Mouse (Mus musculus) retina, embryonic 14.5 days (tissue): ENCODE measurements at regions not wholly inside any gene's neighbourhood (a gene's known extent, or its start where the extent isn't known, plus 50 kb on each side); places are given as distances from the start of the nearest gene placed in this dataset.
A peak's percentile ranks its signal among the peaks of the same experiment; 100 is the strongest.

Experiments used
- DNase-seq: peaks from one replicate; pipeline ENCODE4 v3.0.0-alpha.2; 2015; ENCODE audit warnings: low spot score

- DNase-seq: peak; percentile 39
Measured at GRCm38 (mm10) chr6:52368734-52369412, 55.6 kb downstream of the Evx1 start.

DNA sequence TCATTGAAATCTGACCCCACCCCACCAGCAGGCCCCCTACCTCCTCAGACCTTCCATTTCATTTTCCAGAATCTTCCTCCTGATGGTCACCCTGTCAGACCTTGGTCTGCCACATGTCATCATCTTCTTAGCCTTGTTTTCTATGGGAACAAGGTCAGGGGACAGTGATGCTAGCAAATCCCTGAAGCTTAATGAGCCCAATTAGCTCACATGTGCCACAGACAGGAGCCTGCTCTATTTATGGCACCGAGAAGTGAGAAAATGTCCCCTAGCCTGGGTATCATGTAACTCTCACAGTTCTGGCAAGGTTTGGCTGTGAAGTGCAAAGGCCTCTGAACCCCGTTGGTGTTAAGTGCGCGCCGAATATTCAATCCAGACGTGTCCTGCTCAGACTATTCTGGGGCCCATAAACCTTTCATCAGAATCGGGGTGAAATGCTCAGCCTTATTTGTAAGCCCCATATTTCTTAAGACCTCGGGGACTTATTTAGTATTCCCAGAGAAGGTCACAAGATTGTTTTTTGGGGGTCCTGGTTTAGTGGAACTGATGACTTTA is 57.6 kb downstream of the Evx1 start:
- DNase-seq: peak; percentile 23

GRCm38 (mm10) chr6:52379146-52379545 is 65.8 kb downstream of the Evx1 start:
- DNase-seq: no peak

- no peak for DNase-seq
Measured at GRCm38 (mm10) chr6:52379588-52379987, 66.3 kb downstream of the Evx1 start.

DNA sequence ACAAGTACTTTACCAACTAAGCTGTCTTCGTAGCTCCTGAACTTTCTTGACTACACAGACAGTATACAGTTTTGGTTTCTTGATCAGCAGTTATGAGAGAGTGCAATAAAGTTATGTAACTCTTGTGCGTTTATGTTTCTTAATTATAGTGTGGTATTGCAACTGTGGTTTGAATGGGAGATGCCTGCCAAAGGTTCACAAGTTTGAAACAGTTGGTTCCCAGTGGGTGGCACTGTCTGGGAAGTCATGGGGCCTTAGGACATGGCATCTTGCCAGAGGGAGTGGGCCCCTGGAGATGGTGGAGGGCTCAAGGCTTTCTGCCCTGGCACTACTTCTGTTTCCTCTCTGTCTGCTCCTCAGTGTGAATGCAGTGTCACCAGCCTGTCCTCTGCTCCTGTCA is 71.7 kb downstream of the Evx1 start:
- DNase-seq: no peak

GRCm38 (mm10) chr6:52401404-52401803 is 88.1 kb downstream of the Evx1 start:
- no peak for DNase-seq

GRCm38 (mm10) chr6:52409991-52410390 is 96.7 kb downstream of the Evx1 start:
- no peak for DNase-seq

DNA sequence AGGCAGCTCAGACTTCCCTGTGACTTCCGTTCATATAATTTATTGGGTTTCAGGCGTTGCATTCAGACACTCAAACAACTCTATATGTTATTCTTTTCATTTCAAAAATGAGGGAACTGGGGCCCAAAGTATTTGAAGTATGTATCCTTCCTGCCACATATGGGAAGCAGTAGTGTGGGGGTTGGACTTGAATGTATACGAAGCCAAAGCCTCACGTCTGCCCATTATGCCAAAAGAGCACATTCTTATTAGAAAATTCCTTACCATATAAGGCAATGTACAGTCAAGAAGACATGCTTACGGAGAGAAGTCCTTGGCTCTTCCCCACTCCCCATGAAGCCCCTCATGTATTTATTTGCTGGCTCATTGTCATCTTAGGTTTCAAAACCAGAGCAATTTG is 97.4 kb downstream of the Evx1 start:
- no peak for DNase-seq

DNA sequence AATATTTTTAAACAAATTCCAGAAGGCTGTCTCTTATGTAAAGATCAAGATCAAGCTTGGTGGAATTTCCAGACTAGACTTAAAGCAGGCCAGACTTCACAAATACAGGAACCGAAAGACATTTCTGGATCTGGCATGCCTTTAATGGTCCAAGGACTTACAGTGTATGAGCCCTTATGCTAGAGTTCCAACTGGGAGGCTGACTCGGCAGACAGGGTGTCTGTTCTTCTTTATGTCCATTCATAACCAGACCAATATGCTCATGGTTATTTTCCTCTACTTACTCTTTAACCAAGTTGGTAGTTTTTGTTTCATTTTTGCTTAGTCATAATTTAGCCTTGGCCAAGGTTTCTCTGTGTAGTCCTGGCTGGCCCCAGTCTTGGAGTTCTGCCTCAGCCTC is 98.0 kb downstream of the Evx1 start:
- DNase-seq: no peak

DNA sequence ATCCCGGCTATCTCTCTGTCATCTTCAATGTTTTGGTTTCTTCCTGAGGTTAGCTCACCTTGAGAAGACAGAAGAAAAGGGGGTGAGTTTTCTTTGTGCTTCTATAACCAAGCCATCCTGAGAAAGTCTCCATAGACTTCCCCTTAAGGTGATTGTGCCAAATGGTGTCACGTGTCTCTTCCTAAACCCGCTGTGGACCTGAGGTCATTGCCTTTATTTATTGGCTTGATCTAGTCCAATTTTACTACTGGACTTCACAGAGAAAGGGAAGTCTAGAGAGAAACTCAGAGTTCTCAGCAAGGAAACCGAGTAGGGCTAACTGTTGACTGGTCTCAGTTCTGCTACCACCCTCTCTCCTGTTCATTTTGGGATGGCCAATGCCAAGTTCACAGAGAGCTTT is 100.3 kb downstream of the Evx1 start:
- DNase-seq: no peak

GRCm38 (mm10) chr6:52415341-52415946 is 102.1 kb downstream of the Evx1 start:
- no peak for DNase-seq

DNA sequence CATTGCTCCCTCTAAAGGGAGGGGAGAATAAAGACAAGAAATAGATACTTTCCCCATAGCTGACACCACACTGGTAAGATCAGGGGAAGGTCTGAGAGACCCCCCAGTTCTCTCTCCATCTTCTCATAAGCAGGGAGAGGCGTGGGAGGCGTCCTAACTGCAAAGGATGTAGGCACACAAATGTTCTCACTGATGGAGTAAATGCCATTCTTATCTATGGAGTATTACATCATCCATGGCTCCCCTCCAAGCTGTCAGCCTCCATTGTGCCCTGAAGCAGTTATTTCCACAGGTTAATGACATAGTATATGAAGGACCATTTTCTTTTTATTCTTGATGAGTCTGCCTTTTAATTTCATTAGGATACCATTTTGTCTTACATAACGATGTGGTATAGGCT is 103.2 kb downstream of the Evx1 start:
- DNase-seq: no peak

GRCm38 (mm10) chr6:52417439-52418124 is 104.3 kb downstream of the Evx1 start:
- no peak for DNase-seq

DNA sequence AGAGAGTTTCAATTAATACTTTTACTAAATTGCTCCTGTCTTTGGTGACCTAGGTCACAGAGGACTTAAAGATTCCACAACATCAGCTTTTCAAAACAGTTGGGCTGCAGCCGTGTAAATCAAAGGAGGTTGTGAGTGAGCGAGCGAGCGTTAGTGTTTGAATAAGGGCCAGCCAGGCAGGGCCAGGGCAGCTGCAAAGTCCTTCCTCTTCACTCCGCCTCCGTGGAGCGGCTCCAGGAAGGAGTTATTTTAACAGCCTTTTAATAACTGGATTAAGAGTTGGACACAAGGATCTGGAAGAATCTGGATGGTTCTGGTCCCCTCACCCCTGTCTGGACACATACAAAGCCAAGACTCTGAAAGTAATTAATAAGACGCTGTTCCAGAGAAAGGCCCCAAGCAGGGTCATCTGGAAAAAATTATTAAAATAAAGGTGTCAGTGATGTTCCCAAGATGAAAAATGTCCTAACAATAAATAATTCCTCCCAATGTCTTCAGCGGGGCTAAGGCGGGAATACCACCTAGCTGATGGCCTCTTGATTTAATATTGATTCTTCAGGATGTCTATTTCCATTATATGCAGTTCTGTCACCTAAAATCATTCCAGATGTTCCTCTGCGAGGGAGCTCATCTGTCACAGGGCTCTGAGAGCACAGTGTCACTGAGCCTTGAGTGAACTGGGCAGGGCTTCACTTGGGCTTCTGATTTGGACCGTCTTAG is 105.3 kb downstream of the Evx1 start:
- DNase-seq: no peak

DNA sequence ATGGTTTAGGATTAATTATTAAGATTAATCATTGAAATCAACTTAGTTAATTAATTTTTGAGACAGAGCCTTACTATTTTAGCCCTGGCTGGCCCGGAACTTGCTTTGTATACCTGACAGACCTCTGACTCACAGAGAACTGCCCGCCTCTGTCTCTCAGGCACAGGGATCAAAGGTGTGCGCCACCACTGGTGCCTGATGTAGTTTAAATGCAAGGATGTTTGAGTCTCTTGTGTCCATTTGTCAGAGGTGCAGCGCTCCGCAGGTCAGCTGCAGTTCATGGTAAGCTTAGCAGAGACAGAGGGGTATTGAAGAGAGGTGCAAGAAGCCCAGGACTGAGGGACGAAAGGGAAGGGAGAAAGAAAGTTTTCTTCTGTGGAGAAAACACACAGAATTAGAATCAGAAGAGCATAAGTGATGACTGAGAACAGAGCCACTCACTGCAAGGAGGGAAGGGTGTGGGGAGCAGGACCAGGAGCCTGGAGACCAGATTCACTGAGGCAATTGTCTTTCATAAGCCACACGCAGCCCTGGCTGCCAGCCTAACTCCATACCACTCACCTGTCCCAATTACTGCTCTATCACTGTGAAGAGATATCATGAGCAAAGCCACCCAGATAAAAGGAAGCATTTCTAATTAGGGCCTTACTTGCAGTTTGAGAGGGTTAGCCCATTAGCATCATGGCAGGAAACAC is 107.1 kb downstream of the Evx1 start:
- no peak for DNase-seq

DNA sequence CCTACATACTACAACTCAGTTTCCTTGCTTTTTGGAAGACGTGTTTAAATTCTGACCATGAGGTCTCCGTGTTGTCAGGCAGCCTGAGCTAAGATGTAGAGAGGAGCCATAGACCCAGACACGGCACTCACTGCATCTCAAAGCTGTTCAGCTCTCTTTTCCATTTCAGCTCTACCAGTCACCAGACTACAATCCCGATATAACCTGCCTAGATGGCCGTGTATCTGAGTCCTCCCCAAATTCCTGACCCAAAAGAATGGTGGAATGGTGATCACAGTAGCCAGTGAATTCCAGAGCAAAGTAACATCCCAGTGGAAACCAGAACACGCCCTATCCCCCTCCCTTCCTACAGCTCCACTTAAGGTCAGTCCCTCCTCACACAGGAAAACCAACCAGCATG is 108.5 kb downstream of the Evx1 start:
- DNase-seq: no peak

DNA sequence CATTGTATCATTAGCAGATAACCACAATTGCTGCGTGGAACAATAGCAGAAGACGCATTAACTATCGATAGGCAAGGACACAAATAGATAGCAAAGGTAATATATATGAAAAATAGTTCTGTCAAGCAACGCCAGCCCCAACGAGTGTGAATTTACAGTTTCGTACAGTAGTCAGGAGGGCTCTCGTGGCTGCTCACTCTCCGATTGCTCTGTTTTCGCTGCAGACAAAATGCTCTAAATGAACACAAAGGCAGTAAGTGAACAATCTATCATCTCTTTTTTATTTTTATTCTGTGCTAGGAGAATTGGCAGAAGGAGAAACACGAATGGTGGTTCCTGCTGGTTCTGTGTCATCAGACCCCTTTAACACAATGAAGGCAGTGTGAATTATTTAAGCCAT is 109.4 kb downstream of the Evx1 start:
- no peak for DNase-seq

DNA sequence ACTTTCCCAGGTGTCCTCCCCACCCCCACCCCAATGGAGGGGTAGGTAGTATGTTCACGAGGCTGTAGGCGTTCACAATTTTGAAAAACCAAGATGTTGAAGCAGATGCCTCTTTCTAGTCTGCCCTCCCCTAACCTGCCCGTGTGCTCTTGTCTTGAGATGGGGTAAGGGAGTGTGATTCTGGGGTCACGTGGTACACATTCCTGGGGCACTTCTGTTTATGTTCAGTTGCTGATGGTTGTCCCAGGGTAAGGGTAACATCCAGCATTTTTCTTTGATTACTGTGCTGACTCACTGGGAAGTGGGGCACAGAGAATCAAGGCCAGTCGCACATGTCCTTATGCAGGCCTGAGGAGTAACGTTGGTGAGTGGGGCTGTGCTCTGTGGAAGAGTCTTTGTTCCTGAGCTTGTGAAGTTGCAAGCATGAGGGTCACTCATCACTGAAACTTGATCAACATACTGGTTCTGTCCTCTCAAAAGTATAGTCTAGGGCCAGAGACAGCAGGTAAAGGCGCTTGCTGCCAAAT is 110.3 kb downstream of the Evx1 start:
- no peak for DNase-seq

DNA sequence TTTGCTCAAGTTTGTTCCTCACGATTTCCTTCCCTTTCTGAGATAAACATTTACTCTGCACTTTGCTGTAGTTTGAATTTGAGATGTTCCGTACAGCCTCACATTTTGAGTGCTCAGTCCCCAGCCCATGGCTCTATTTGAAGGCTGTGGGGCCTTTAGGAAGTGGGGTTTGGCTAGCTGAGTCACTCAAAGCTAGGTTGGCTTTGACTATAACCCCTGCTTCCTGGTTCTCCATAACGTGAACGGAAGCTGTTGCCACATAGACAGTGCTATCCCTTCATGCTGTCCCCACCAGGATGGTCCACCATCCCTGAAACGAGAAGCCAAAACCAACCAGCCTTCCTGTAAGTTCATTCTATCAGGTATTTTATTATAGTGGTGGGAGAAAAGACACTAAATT is 111.1 kb downstream of the Evx1 start:
- DNase-seq: no peak

- no peak for DNase-seq
Measured at GRCm38 (mm10) chr6:52425082-52425481, 111.8 kb downstream of the Evx1 start.

DNA sequence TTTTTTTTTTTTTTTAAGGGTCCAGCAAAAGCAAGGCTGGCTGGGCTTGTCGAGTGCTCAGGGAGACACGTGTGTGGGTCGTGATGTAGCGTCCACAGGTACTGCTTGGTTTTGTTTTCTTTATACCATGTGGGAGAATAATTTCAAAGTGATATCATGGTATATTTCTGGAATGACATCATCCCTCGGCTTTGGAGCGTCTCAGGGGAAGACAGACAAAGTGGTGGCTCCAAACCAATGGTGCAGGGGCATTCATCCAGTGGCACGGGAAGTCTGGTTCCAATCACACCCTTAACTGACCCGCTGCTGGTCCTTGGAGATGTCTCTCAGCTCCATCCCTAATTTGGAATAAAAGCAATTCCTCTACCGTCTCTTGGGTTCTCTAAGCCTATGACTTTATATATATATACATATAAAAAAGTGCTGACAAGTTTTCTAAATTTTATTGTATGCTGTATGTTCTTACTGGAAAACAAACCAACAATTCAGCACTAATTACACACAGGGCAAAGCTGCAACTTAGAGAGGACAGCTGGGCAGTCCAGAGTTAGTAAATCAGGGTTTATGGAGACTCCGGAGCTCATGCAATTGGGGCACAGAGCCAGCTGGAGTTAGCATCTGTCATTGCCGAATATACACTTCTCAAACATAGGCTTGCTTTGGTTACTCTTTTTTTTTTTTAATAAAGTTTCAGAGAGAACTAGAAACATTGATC is 115.3 kb downstream of the Evx1 start:
- no peak for DNase-seq
